Mouse (Mus musculus) lung, embryonic 15.5 days (tissue): ENCODE results near the gene Gdpd4. TPM values are rescaled to one million over a fixed set of nuclear protein-coding genes. Genes with fewer than 3 reads are reported as not detected.
A peak's percentile ranks its signal among the peaks of the same experiment; 100 is the strongest.

ENCODE experiments used
- ATAC-seq: fragments of 200-750 bp; cut with Nextera tagmentation; 2 replicates; pipeline ENCODE4 v1.8.0; 2017; ENCODE audit warnings: moderate number of reproducible peaks, borderline replicate concordance; ENCODE audit not compliant: low FRiP score, low TSS enrichment; ENCODE audit errors: extremely low read depth
- H3K27ac ChIP-seq: fragments of 300-500 bp; sonication (generic); 2 replicates; pipeline ENCODE4 v1.5.1; 2015; ENCODE audit warnings: moderate library complexity, mild to moderate bottlenecking, inconsistent platforms
- H3K27me3 ChIP-seq: fragments of 300-500 bp; sonication (generic); 2 replicates; pipeline ENCODE4 v1.6.1; 2015; ENCODE audit warnings: inconsistent platforms
- H3K36me3 ChIP-seq: fragments of 300-500 bp; sonication (generic); 2 replicates; pipeline ENCODE4 v1.6.1; 2015; ENCODE audit warnings: inconsistent platforms
- H3K4me1 ChIP-seq: fragments of 300-500 bp; sonication (generic); 2 replicates; pipeline ENCODE4 v1.6.1; 2015; ENCODE audit warnings: inconsistent platforms
- H3K4me2 ChIP-seq: fragments of 300-500 bp; sonication (generic); 2 replicates; pipeline ENCODE4 v1.6.1; 2015; ENCODE audit warnings: inconsistent platforms, mild to moderate bottlenecking, moderate library complexity
- H3K4me3 ChIP-seq: fragments of 300-500 bp; sonication (generic); 2 replicates; pipeline ENCODE4 v1.5.1; 2015; ENCODE audit warnings: mild to moderate bottlenecking, inconsistent platforms
- H3K9ac ChIP-seq: fragments of 300-500 bp; sonication (generic); 2 replicates; pipeline ENCODE4 v1.6.1; 2015; ENCODE audit warnings: inconsistent platforms
- H3K9me3 ChIP-seq: fragments of 300-500 bp; sonication (generic); 2 replicates; pipeline ENCODE4 v1.6.1; 2016; ENCODE audit warnings: inconsistent platforms
- WGBS: fragments of 180-500 bp; shearing (Covaris S2); methylation state at CpG from one replicate; pipeline ENCODE4 v1.1.7; 2015; 5-methylcytosine and 5-hydroxymethylcytosine counted together
- polyA plus RNA-seq: library from polyadenylated mRNA; unstranded; fragments of >200 nt; fragmentation: Nextera tagmentation; extraction: Ambion mirVana; gene quantifications from 2 replicates; pipeline ENCODE4 v1.2.1, GENCODE M21; 2015

Gdpd4 gene
- polyA plus RNA-seq = not detected in 2 replicates

DNA sequence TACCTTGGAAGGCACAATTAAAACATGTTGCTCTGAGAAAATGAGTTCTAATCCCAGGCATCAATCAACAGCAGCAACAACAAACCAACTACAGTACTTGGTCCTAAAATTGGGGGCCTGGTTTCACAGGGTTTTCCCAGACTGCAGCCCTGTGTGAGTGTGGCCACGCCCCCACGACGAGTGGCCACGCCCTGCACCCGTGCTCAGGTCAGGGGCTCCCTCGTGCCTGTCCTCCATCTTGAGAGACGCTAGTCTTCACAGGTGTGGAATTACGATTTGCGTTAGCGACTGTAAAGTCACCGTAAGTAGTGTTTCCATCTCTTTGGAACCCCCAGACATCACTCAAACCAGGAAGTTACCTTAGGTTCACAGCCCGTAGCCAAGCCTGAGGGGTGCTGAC lies at the start of gene Gdpd4:
Gene Gdpd4 (plus strand): TSS at position 214 of the 400 bp plus-strand sequence.
- H3K4me2 ChIP-seq = no peak within 1 kb of the TSS
- H3K36me3 ChIP-seq = no peaks in the 10 kb centered on the region
- no peak within 1 kb of the TSS for H3K9ac ChIP-seq
- H3K4me1 ChIP-seq = no peaks in the 10 kb centered on the region
- no peaks in the 10 kb centered on the region for H3K27me3 ChIP-seq
- no peak for ATAC-seq
- H3K4me3 ChIP-seq = no peak within 1 kb of the TSS
- H3K9me3 ChIP-seq = no peaks in the 10 kb centered on the region
- no peak within 1 kb of the TSS for H3K27ac ChIP-seq
- 67% methylated on average over 12 of the region's 12 CpGs for WGBS

- H3K27ac ChIP-seq = no peak overlapping the region
- H3K4me1 ChIP-seq = no peaks in the 10 kb centered on the region
- H3K36me3 ChIP-seq = no peaks in the 10 kb centered on the region
- H3K9me3 ChIP-seq = no peaks in the 10 kb centered on the region
- no peaks in the 10 kb centered on the region for H3K27me3 ChIP-seq
- H3K4me2 ChIP-seq = no peak overlapping the region
- H3K4me3 ChIP-seq = no peak overlapping the region
- whole genome bisulfite sequencing = 88% methylated on average over 4 of the region's 4 CpGs
- no peak for ATAC-seq
- no peak overlapping the region for H3K9ac ChIP-seq
Measured at GRCm38 (mm10) chr7:97872396-97872795, 47.4 kb upstream of the Gdpd4 start.

- Histone ChIP-seq H3K4me2 (no peak overlapping the region), H3K9me3 (no peaks in the 10 kb centered on the region), H3K27ac (no peak overlapping the region), H3K36me3 (no peaks in the 10 kb centered on the region), H3K4me1 (no peaks in the 10 kb centered on the region), H3K4me3 (no peak overlapping the region), H3K27me3 (no peaks in the 10 kb centered on the region), H3K9ac (no peak overlapping the region)
- ATAC-seq = no peak
Measured at GRCm38 (mm10) chr7:97873317-97873716, 46.4 kb upstream of the Gdpd4 start.

DNA sequence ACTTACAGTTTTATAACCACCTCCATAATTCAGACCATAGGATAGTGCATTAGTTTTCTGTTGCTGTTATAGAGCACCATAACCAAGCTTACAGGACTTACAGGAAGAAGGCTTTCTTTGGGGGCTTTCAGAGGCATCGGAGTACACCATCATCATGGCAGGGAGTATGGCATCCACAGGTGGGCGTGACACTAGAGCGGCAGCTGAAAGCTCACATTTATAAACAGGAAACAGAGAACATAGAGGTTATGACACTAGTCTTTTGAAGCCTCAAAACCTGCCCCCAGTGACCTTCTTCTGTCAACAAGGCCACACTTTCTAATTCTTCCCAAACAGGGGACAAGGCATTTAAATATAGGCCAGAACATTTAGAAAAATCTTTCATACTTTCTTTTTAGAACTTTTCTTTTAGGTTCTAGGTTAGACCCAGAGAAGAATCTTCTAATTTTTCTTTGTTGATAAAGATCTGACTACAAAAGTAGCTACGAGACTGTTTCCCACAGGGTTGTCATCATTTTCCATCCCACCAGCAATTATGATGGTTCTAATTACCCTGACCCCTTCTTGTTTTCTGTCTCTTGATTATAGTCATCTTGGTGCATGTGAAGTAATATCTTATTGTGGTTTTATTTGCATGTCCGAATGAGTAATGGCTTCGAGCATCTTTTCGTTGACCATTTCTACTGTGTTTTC lies 41.8 kb upstream of the Gdpd4 start:
- Histone ChIP-seq H3K9me3 (no peaks in the 10 kb centered on the region), H3K4me1 (no peaks in the 10 kb centered on the region), H3K4me3 (no peak overlapping the region), H3K9ac (no peak overlapping the region), H3K36me3 (no peaks in the 10 kb centered on the region), H3K4me2 (no peak overlapping the region), H3K27ac (no peak overlapping the region), H3K27me3 (no peaks in the 10 kb centered on the region)
- no peak for ATAC-seq
- 78% methylated on average over 7 of the region's 7 CpGs for WGBS

DNA sequence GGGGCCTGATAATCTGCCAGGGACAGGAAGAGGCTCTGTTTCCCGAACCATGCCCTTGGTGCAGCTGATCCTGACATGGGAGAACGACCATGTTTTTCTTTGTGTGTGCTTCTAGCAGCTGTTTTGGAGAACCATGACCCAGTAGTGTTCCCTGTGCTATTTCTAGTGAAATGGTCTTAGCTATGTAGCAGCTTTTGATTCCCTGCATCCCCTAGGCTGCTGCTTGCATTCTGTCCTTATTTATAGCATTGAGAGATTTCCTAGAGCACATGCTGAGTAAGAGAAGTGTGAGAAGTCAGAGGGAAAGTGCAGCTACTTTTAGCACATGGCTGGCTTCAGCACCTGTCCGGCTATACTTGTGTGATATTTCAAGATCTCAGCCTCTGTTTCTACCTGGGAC lies 8.1 kb upstream of the Gdpd4 start:
- H3K27me3 ChIP-seq = no peaks in the 10 kb centered on the region
- H3K9ac ChIP-seq = no peak overlapping the region
- no peaks in the 10 kb centered on the region for H3K36me3 ChIP-seq
- no peak for ATAC-seq
- H3K4me3 ChIP-seq = no peak overlapping the region
- no peaks in the 10 kb centered on the region for H3K9me3 ChIP-seq
- H3K27ac ChIP-seq = no peak overlapping the region
- WGBS = 56% methylated on average over 3 of the region's 3 CpGs
- no peak overlapping the region for H3K4me2 ChIP-seq
- no peaks in the 10 kb centered on the region for H3K4me1 ChIP-seq

- ATAC-seq = peak; percentile 65; the same call in 1 of the 2 replicates
- Histone ChIP-seq H3K4me1 (no peaks in the 10 kb centered on the region), H3K4me3 (no peak overlapping the region), H3K4me2 (no peak overlapping the region), H3K36me3 (no peaks in the 10 kb centered on the region), H3K9ac (no peak overlapping the region), H3K9me3 (no peaks in the 10 kb centered on the region), H3K27me3 (no peaks in the 10 kb centered on the region), H3K27ac (no peak overlapping the region)
- WGBS = 35% methylated on average over 2 of the region's 2 CpGs
Measured at GRCm38 (mm10) chr7:97914833-97915516, 4.8 kb upstream of the Gdpd4 start.

- Histone ChIP-seq H3K36me3 (no peaks in the 10 kb centered on the region), H3K4me1 (no peaks in the 10 kb centered on the region), H3K9ac (no peak overlapping the region), H3K4me3 (no peak overlapping the region), H3K27me3 (no peaks in the 10 kb centered on the region), H3K4me2 (no peak overlapping the region), H3K27ac (no peak overlapping the region), H3K9me3 (no peaks in the 10 kb centered on the region)
- 44% methylated on average over 1 of the region's 1 CpGs for WGBS
- ATAC-seq = peak; percentile 78; the same call in 1 of the 2 replicates
Measured at GRCm38 (mm10) chr7:97925819-97926218, 6.1 kb downstream of the Gdpd4 start.

DNA sequence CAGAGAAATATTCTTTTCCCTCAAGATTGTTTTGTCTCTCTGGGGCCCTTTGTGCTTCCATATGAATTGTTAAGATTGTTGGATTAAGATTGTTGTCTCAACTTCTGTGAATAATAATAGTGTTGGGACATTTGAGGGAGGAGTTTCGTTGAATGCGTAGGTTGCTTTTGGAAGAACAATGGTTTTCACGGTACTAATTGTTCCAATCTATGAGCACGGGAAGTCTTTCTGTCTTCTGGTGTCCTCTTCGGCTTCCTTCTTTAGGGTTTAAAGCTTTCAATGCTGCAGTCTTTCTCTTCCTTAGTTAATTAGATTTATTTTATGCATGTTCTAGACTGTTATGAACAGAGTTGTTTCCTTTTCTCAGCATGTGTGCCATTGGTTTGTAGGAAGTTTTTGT lies 7.2 kb downstream of the Gdpd4 start:
- WGBS = 89% methylated on average over 5 of the region's 5 CpGs
- H3K9me3 ChIP-seq = no peaks in the 10 kb centered on the region
- no peak overlapping the region for H3K4me2 ChIP-seq
- H3K27me3 ChIP-seq = no peaks in the 10 kb centered on the region
- no peak overlapping the region for H3K9ac ChIP-seq
- H3K4me1 ChIP-seq = no peaks in the 10 kb centered on the region
- no peak for ATAC-seq
- H3K4me3 ChIP-seq = no peak overlapping the region
- H3K36me3 ChIP-seq = no peaks in the 10 kb centered on the region
- no peak overlapping the region for H3K27ac ChIP-seq

- WGBS = 87% methylated on average over 1 of the region's 1 CpGs
- H3K27ac ChIP-seq = no peak overlapping the region
- no peaks in the 10 kb centered on the region for H3K4me1 ChIP-seq
- no peaks in the 10 kb centered on the region for H3K36me3 ChIP-seq
- no peak overlapping the region for H3K4me3 ChIP-seq
- no peaks in the 10 kb centered on the region for H3K27me3 ChIP-seq
- no peaks in the 10 kb centered on the region for H3K9me3 ChIP-seq
- H3K4me2 ChIP-seq = no peak overlapping the region
- ATAC-seq = no peak
- no peak overlapping the region for H3K9ac ChIP-seq
Measured at GRCm38 (mm10) chr7:97944485-97944884, 24.7 kb downstream of the Gdpd4 start.

GRCm38 (mm10) chr7:97972486-97972885 lies 52.7 kb downstream of the Gdpd4 start:
- Histone ChIP-seq H3K4me2 (no peak overlapping the region), H3K27me3 (no peaks in the 10 kb centered on the region), H3K4me1 (no peaks in the 10 kb centered on the region), H3K36me3 (no peaks in the 10 kb centered on the region), H3K9ac (no peak overlapping the region), H3K27ac (no peak overlapping the region), H3K9me3 (no peaks in the 10 kb centered on the region), H3K4me3 (no peak overlapping the region)
- WGBS = 44% methylated on average over 4 of the region's 4 CpGs
- ATAC-seq = no peak

DNA sequence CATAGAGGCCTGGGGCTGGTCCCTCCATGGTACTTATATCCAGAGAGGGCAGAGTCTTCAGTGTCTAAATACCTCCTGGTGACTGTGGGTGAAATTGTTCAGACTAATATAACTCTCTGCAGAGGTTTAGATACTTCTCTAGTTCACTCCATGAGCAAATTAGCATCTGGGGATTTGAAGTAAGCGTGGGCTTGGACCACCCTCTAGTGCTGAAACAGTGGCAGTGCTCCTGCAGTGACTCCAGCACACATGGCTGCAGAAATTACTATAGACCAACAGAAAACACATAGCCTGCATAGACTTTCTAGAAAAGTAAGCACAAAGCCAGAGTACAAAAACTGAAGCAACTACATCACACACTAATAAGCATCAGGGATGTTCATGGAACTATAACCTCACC lies 57.7 kb downstream of the Gdpd4 start:
- H3K27ac ChIP-seq = no peak overlapping the region
- H3K27me3 ChIP-seq = no peaks in the 10 kb centered on the region; the same call in 1 of the 2 replicates
- no peaks in the 10 kb centered on the region for H3K4me1 ChIP-seq
- H3K36me3 ChIP-seq = no peaks in the 10 kb centered on the region
- H3K4me3 ChIP-seq = no peak overlapping the region
- WGBS = 20% methylated on average over 1 of the region's 1 CpGs
- no peaks in the 10 kb centered on the region for H3K9me3 ChIP-seq
- no peak overlapping the region for H3K9ac ChIP-seq
- no peak overlapping the region for H3K4me2 ChIP-seq
- peak; percentile 52; the same call in 1 of the 2 replicates for ATAC-seq

- H3K4me3 ChIP-seq = no peak overlapping the region
- H3K36me3 ChIP-seq = no peaks in the 10 kb centered on the region
- no peak overlapping the region for H3K9ac ChIP-seq
- no peak for ATAC-seq
- H3K4me1 ChIP-seq = no peaks in the 10 kb centered on the region
- 47% methylated on average over 13 of the region's 13 CpGs for WGBS
- H3K4me2 ChIP-seq = no peak overlapping the region
- H3K27ac ChIP-seq = no peak overlapping the region
- no peaks in the 10 kb centered on the region for H3K9me3 ChIP-seq
- H3K27me3 ChIP-seq = no peaks in the 10 kb centered on the region; the same call in 1 of the 2 replicates
Measured at GRCm38 (mm10) chr7:97984108-97984834, 64.5 kb downstream of the Gdpd4 start.
